Mouse (Mus musculus) midbrain, embryonic 10.5 days (tissue): ENCODE data around the gene Tcf7l2. TPM values are rescaled to one million over a fixed set of nuclear protein-coding genes. Genes with fewer than 3 reads are reported as not detected.

Experiments
- DNase-seq: peaks from one replicate; pipeline ENCODE4 v3.0.0-alpha.2; 2017; ENCODE audit warnings: low spot score
- H3K27ac ChIP-seq: fragments of 300-500 bp; sonication (generic); replicated peaks from 2 replicates; pipeline ENCODE4 v1.5.1; 2016; ENCODE audit warnings: mild to moderate bottlenecking
- H3K27me3 ChIP-seq: fragments of 300-500 bp; sonication (generic); 2 replicates; pipeline ENCODE4 v1.6.1; 2016; ENCODE audit warnings: low read depth, mild to moderate bottlenecking; ENCODE audit not compliant: poor library complexity, severe bottlenecking
- H3K36me3 ChIP-seq: fragments of 300-500 bp; sonication (generic); 2 replicates; pipeline ENCODE4 v1.6.1; 2016; ENCODE audit warnings: mild to moderate bottlenecking, moderate library complexity
- H3K4me1 ChIP-seq: fragments of 300-500 bp; sonication (generic); 2 replicates; pipeline ENCODE4 v1.6.1; 2016
- H3K4me3 ChIP-seq: fragments of 300-500 bp; sonication (generic); 2 replicates; pipeline ENCODE4 v1.5.1; 2016; ENCODE audit warnings: mild to moderate bottlenecking, moderate library complexity
- H3K9me3 ChIP-seq: fragments of 300-500 bp; sonication (generic); replicated peaks from 2 replicates; pipeline ENCODE4 v1.6.1; 2016; ENCODE audit warnings: mild to moderate bottlenecking
- WGBS: fragments of 180-500 bp; shearing (Covaris S2); methylation state at CpG from one replicate; pipeline ENCODE4 v1.1.7; 2016; 5-methylcytosine and 5-hydroxymethylcytosine counted together
- polyA plus RNA-seq: library from polyadenylated mRNA; unstranded; fragments of >200 nt; fragmentation: Nextera tagmentation; extraction: Ambion mirVana; gene quantifications from 2 replicates; pipeline ENCODE4 v1.2.1, GENCODE M21; 2016

Tcf7l2 gene
- polyA plus RNA-seq, 1 experiment from 2014 or later = 180 TPM

GRCm38 (mm10) chr19:55846256-55846655, 104.6 kb downstream of the Tcf7l2 start:
- no peaks in the 10 kb centered on the region for H3K9me3 ChIP-seq
- peak overlapping the region; percentile 33; the same call in 1 of the 2 replicates for H3K27ac ChIP-seq
- H3K4me1 ChIP-seq = peaks cover 41% of the 10 kb centered on the region
- DNase-seq = no peak
- WGBS = 88% methylated on average over 6 of the region's 6 CpGs
- H3K36me3 ChIP-seq = peaks cover 7% of the 10 kb centered on the region
- no peaks in the 10 kb centered on the region for H3K27me3 ChIP-seq
- no peak overlapping the region for H3K4me3 ChIP-seq

- Histone ChIP-seq H3K9me3 (no peaks in the 10 kb centered on the region), H3K27ac (no peak overlapping the region), H3K4me3 (no peak overlapping the region), H3K27me3 (no peaks in the 10 kb centered on the region), H3K4me1 (peaks cover 44% of the 10 kb centered on the region), H3K36me3 (peaks cover 7% of the 10 kb centered on the region)
- no peak for DNase-seq
- WGBS = 69% methylated on average over 4 of the region's 4 CpGs
Measured at GRCm38 (mm10) chr19:55847043-55847442, 105.4 kb downstream of the Tcf7l2 start.

DNA sequence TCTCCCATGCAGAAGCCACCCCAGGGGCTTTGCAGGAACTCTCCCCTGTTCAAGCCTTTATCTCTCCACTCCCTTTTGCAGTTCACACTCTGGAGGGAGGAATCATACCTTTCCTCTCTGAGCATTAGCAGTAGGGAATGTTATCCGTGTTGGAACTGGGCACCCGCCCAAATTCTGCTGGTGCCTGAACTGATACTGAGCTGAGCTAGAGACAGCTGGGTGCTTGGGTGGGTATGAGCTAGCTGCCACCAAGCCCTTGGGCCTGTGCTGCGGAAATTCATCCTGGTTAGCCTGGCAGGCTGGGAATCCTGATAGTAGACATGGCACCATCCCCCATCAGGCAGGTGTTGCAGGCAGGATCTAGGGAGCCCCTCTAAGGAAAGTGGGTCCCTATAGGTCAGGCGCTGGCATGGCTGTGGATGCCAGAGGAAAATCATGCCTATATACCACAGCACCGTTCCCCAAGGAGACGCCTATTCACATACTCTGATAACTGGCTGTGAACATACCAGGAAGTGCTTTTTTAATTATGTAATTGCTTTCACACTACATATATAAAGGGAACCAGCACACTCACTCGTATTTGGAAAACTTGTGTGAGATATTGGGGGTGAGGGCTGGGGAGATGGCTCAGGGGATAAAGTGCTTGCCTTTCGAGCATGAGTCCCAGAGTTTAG, 108.9 kb downstream of the Tcf7l2 start:
- peaks cover 7% of the 10 kb centered on the region for H3K36me3 ChIP-seq
- 88% methylated on average over 8 of the region's 8 CpGs for WGBS

GRCm38 (mm10) chr19:55851498-55852324, 110.1 kb downstream of the Tcf7l2 start:
- 81% methylated on average over 19 of the region's 19 CpGs for WGBS
- Histone ChIP-seq H3K4me1 (peaks cover 31% of the 10 kb centered on the region), H3K27me3 (no peaks in the 10 kb centered on the region), H3K36me3 (no peaks in the 10 kb centered on the region), H3K9me3 (no peaks in the 10 kb centered on the region), H3K27ac (peak overlapping the region; percentile 70), H3K4me3 (no peak overlapping the region)
- no peak for DNase-seq

More for the DNA sequence above, 108.9 kb downstream of the Tcf7l2 start:
- Histone ChIP-seq H3K4me1 (peaks cover 34% of the 10 kb centered on the region), H3K4me3 (no peak overlapping the region), H3K27me3 (no peaks in the 10 kb centered on the region), H3K9me3 (no peaks in the 10 kb centered on the region), H3K27ac (peak overlapping the region; percentile 35; the same call in 1 of the 2 replicates)
- no peak for DNase-seq

DNA sequence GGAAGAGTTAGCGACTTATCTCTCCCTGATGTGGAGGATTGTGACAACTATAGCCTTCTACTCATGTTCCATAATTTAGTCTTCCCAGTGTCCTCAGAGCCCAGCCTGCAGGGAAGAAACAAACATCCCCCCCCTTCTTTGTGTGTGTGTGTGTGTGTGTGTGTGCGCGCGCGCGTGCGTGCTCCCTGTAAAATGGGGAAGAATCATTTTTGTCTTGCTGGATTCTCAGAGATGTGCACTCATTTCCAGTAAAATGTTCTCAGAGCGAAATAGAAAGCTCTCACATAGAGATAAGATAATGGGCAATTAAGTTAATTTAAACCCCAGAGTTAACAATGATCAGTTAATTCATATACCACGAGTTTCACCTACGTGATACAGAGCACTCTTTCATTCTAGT, 112.8 kb downstream of the Tcf7l2 start:
- Histone ChIP-seq H3K36me3 (peaks cover 8% of the 10 kb centered on the region), H3K4me3 (no peak overlapping the region), H3K9me3 (no peaks in the 10 kb centered on the region), H3K27ac (no peak overlapping the region), H3K27me3 (no peaks in the 10 kb centered on the region), H3K4me1 (peaks cover 26% of the 10 kb centered on the region)
- no peak for DNase-seq
- 97% methylated on average over 10 of the region's 10 CpGs for WGBS

GRCm38 (mm10) chr19:55855571-55855970, 114.0 kb downstream of the Tcf7l2 start:
- H3K27me3 ChIP-seq = no peaks in the 10 kb centered on the region
- H3K27ac ChIP-seq = no peak overlapping the region
- no peak overlapping the region for H3K4me3 ChIP-seq
- 87% methylated on average over 5 of the region's 5 CpGs for WGBS
- no peaks in the 10 kb centered on the region for H3K9me3 ChIP-seq
- no peak for DNase-seq
- H3K4me1 ChIP-seq = peaks cover 18% of the 10 kb centered on the region
- H3K36me3 ChIP-seq = peaks cover 9% of the 10 kb centered on the region

DNA sequence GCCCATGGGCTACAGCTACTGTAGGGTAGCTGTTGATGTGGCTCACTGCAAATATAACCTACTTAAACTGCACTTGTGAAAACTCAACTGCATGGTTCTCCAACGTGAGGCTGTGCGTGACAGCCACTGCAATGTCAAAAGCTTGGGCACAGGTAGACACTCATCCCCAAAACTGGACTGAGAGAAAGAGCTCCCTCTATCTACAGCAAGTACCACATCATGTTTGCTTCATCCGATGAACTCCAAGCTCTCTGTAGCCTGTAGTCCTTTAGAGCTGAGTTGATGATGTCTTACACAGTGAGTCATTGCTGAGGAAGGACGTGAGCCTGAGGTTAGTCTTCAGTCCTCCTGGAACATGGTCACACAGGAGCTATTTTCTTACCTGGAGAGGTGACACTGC, 115.7 kb downstream of the Tcf7l2 start:
- Histone ChIP-seq H3K27ac (no peak overlapping the region), H3K36me3 (peaks cover 11% of the 10 kb centered on the region), H3K27me3 (no peaks in the 10 kb centered on the region), H3K4me3 (no peak overlapping the region), H3K4me1 (peaks cover 8% of the 10 kb centered on the region), H3K9me3 (no peaks in the 10 kb centered on the region)
- no peak for DNase-seq
- 90% methylated on average over 4 of the region's 4 CpGs for WGBS

- Histone ChIP-seq H3K4me3 (no peak overlapping the region), H3K27me3 (no peaks in the 10 kb centered on the region), H3K9me3 (no peaks in the 10 kb centered on the region), H3K4me1 (peaks cover 7% of the 10 kb centered on the region; the same call in 1 of the 2 replicates), H3K27ac (no peak overlapping the region), H3K36me3 (peaks cover 36% of the 10 kb centered on the region)
- WGBS = 91% methylated on average over 10 of the region's 10 CpGs
- no peak for DNase-seq
Measured at GRCm38 (mm10) chr19:55860009-55860743, 118.6 kb downstream of the Tcf7l2 start.

GRCm38 (mm10) chr19:55861746-55862145, 120.1 kb downstream of the Tcf7l2 start:
- H3K4me3 ChIP-seq = no peak overlapping the region
- no peak for DNase-seq
- H3K27ac ChIP-seq = 0 out of 2 replicates have a peak overlapping the region, but pooled peaks have one; percentile 25
- no peaks in the 10 kb centered on the region for H3K27me3 ChIP-seq
- peaks cover 46% of the 10 kb centered on the region for H3K36me3 ChIP-seq
- peaks cover 7% of the 10 kb centered on the region; the same call in 1 of the 2 replicates for H3K4me1 ChIP-seq
- no peaks in the 10 kb centered on the region for H3K9me3 ChIP-seq
- 70% methylated on average over 2 of the region's 2 CpGs for WGBS

DNA sequence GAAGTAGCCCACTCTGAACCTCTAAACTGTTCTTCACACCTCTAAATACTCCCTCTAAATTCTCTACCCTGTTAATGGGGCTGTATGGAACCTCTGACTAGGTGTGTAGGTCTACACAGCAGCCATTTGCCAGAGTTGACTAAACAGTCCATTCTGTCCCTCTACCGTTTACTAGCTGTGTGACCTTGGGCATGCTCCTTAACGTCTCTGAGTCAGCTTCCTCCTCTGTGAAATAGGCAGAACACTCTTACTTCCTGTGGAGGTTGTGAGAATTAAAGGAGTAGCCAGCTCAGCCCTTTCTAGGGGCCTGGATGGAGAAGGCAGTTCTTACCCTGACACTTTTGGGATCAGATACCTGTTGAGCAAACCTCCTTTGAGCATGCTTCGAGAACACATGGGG, 120.9 kb downstream of the Tcf7l2 start:
- no peaks in the 10 kb centered on the region for H3K27me3 ChIP-seq
- no peak overlapping the region for H3K4me3 ChIP-seq
- no peak overlapping the region for H3K27ac ChIP-seq
- H3K36me3 ChIP-seq = peaks cover 44% of the 10 kb centered on the region
- no peak for DNase-seq
- H3K4me1 ChIP-seq = peaks cover 11% of the 10 kb centered on the region
- 92% methylated on average over 3 of the region's 3 CpGs for WGBS
- H3K9me3 ChIP-seq = no peaks in the 10 kb centered on the region

- WGBS = 96% methylated on average over 2 of the region's 2 CpGs
- Histone ChIP-seq H3K9me3 (no peaks in the 10 kb centered on the region), H3K4me1 (peaks cover 29% of the 10 kb centered on the region), H3K27me3 (no peaks in the 10 kb centered on the region), H3K27ac (no peak overlapping the region), H3K4me3 (no peak overlapping the region), H3K36me3 (peaks cover 42% of the 10 kb centered on the region)
- no peak for DNase-seq
Measured at GRCm38 (mm10) chr19:55865049-55865448, 123.4 kb downstream of the Tcf7l2 start.

DNA sequence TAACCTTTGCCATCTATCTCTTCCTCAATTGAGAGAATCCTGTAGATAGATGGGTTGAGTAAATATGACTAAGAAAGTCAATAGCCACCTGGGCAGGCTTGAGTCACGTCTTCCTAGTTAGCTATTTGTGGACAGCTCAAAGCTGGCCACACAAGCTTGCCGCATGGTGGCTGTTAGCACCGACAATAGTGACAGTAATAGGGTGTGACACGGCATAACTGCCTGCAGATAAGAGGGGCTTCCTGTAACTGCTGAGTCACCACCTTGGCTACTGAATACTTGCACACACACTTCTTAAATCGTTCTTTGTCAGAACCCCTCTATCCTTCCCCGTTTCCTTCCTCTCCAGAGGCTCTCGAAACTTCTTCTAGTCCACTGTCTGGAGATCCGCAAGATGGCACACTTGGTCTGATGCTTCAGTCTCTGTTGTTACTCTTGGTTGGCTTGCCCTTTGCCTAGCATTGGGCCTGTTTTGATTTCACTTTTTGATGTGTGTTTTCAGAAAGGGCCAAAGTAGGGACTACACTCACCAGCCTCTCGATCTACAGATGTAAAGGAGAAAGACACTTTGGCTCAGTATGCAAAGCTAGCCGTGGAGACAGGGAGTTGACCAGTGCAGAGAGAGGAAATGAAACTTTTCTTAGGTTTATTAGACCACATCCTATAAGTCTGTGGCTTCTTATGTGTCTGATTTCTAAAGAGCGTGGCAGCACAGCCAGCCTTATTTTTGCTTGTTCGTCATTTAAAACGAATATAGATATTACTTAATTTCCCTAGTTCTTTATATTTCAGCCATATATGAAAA, 124.4 kb downstream of the Tcf7l2 start:
- H3K36me3 ChIP-seq = peaks cover 41% of the 10 kb centered on the region
- H3K27me3 ChIP-seq = no peaks in the 10 kb centered on the region
- no peaks in the 10 kb centered on the region for H3K9me3 ChIP-seq
- H3K4me1 ChIP-seq = peaks cover 34% of the 10 kb centered on the region
- H3K27ac ChIP-seq = no peak overlapping the region
- 89% methylated on average over 13 of the region's 13 CpGs for WGBS
- DNase-seq = no peak
- H3K4me3 ChIP-seq = no peak overlapping the region
